Mouse (Mus musculus) adrenal gland, adult 18-20 months (tissue): ENCODE results near the gene Timm17b. TPM values are rescaled to one million over a fixed set of nuclear protein-coding genes. Genes with fewer than 3 reads are reported as not detected.
"Not testable (repeated sequence)": the region's sequence is repeated elsewhere in the genome, so short reads cannot be mapped to it uniquely, and the experiment has no call there.

Source experiments
- DNase-seq, 2 experiments: peaks; one replicate each; pipeline ENCODE4 v3.0.0; 2021 to 2022; ENCODE audit warnings: low spot score in 2 of 2
- long read RNA-seq, 2 experiments: library from polyadenylated mRNA; stranded (forward); transcript quantifications; one replicate each; pipeline ENCODE4 v2.0.0; 2021
- total RNA-seq, 2 experiments: library from RNA; stranded (reverse); gene quantifications; 1 replicate in 1 of 2; 2 replicates in 1 of 2; pipeline ENCODE4 v1.2.3; 2021

The Timm17b gene
- total RNA-seq, result 100 to 1,000 TPM in 1 of 2 experiments, 10 to 100 TPM in 1; 85.0 to 107 TPM
- long read RNA-seq, experiment 1, transcript Timm17b-201 (6 exons, 2,381 nt), result major isoform, 33 of 35 reads
- long read RNA-seq, experiment 1, partial matches to known transcripts, result 1 of 35 reads
- long read RNA-seq, experiment 1, other reads (novel, unspliced or antisense), result 1 of 35 reads
- long read RNA-seq, experiment 2, transcript Timm17b-203 (2 exons, 761 nt), result minor isoform, 12 of 97 reads
- long read RNA-seq, experiment 2, transcript Timm17b-201 (6 exons, 2,381 nt), result major isoform, 67 of 97 reads
- long read RNA-seq, experiment 2, partial matches to known transcripts, result 18 of 97 reads
- long read RNA-seq, experiment 2, other reads (novel, unspliced or antisense), result 0 of 97 reads

- DNase-seq, result peak; percentile 67 to 68
Observed at GRCm38 (mm10) chrX:7898880-7899874, at the start of gene Timm17b, which contains the start of gene Pqbp1. TSS of gene Timm17b (plus strand) at chrX:7899357. TSS of gene Pqbp1 (minus strand) at chrX:7899269.

- peak; percentile 20 to 41 for DNase-seq
Observed at GRCm38 (mm10) chrX:7854578-7854977, 44.6 kb upstream of the Timm17b start.

- DNase-seq, result no peak
Observed at GRCm38 (mm10) chrX:7859191-7859753, 39.9 kb upstream of the Timm17b start.

GRCm38 (mm10) chrX:7863181-7863580 is 36.0 kb upstream of the Timm17b start:
- no peak for DNase-seq

GRCm38 (mm10) chrX:7864551-7864950 is 34.6 kb upstream of the Timm17b start:
- no peak for DNase-seq

GRCm38 (mm10) chrX:7865343-7865742 is 33.8 kb upstream of the Timm17b start:
- DNase-seq, result no peak

- no peak for DNase-seq
Observed at GRCm38 (mm10) chrX:7865786-7866185, 33.4 kb upstream of the Timm17b start.

GRCm38 (mm10) chrX:7867141-7867540 is 32.0 kb upstream of the Timm17b start:
- DNase-seq, result no peak

GRCm38 (mm10) chrX:7868506-7868905 is 30.7 kb upstream of the Timm17b start:
- no peak for DNase-seq

- DNase-seq, result no peak
Observed at GRCm38 (mm10) chrX:7869826-7870225, 29.3 kb upstream of the Timm17b start.

- DNase-seq, result peak; percentile 63 to 71
Observed at GRCm38 (mm10) chrX:7878007-7878419, 21.1 kb upstream of the Timm17b start, which contains the start of gene Pim2. TSS of gene Pim2 (plus strand) at chrX:7878262.

- DNase-seq, result peak in 1 of 2 experiments; percentile 17
Observed at GRCm38 (mm10) chrX:7878495-7878894, 20.7 kb upstream of the Timm17b start.

- DNase-seq, result peak in 1 of 2 experiments; percentile 32
Observed at GRCm38 (mm10) chrX:7879819-7880218, 19.3 kb upstream of the Timm17b start.

GRCm38 (mm10) chrX:7883841-7884567 is 15.2 kb upstream of the Timm17b start, which contains the start of gene Slc35a2:
TSS of gene Slc35a2 (plus strand) at chrX:7884028.
- peak; percentile 59 to 68 for DNase-seq

- no peak for DNase-seq
Observed at GRCm38 (mm10) chrX:7898211-7898610, 946 bp upstream of the Timm17b start.

- no peak for DNase-seq
Observed at GRCm38 (mm10) chrX:7904441-7904840, 5.3 kb downstream of the Timm17b start.

- DNase-seq, result no peak
Observed at GRCm38 (mm10) chrX:7907735-7908134, 8.6 kb downstream of the Timm17b start, which contains the start of gene Gm10491. TSS of gene Gm10491 (minus strand) at chrX:7907835.

- not testable (repeated sequence) for DNase-seq
Observed at GRCm38 (mm10) chrX:7909242-7909641, 10.1 kb downstream of the Timm17b start, which contains the start of gene Gm10490. TSS of gene Gm10490 (plus strand) at chrX:7909542.

- no peak for DNase-seq
Observed at GRCm38 (mm10) chrX:7910473-7910872, 11.3 kb downstream of the Timm17b start.

GRCm38 (mm10) chrX:7915669-7916068 is 16.5 kb downstream of the Timm17b start:
- not testable (repeated sequence) for DNase-seq
